Mouse (Mus musculus): ENCODE data around the gene Fmc1.

DNA sequence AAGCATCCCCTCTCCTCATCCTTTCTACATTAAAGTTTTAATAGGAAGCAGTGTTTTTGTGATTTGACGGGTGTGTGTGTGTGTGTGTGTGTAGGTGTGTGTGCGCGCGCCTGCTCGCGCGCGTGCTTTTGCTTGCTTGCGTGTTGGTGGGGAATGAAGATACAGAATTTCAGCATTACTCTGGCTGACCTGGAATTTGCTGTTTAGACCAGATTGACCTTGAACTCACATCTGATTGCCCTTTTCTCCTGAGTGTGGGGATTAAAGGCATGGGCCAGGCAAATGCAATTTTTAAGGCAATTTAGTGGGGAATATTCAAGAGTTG lies 2.0 kb downstream of the Fmc1 start:
- TF ChIP-seq CTCF (IDR thresholded peaks at IDR 0.05; ENCODE audit: extremely low read depth, insufficient read depth, low read length) (no peak), POLR2A (IDR thresholded peaks at IDR 0.05; ENCODE audit: extremely low read depth, insufficient read depth, low read length) (no peak)
